Mouse (Mus musculus) hindbrain, embryonic 14.5 days (tissue): ENCODE data around the gene Ankrd2. TPM values are rescaled to one million over a fixed set of nuclear protein-coding genes. Genes with fewer than 3 reads are reported as not detected.
"Not testable (repeated sequence)": the region's sequence is repeated elsewhere in the genome, so short reads cannot be mapped to it uniquely, and the experiment has no call there.

ENCODE experiments used
- ATAC-seq: fragments of 200-750 bp; cut with Nextera tagmentation; 2 replicates; pipeline ENCODE4 v1.8.0; 2017; ENCODE audit warnings: moderate number of reproducible peaks, mild to moderate bottlenecking, moderate TSS enrichment, moderate library complexity; ENCODE audit not compliant: low FRiP score
- DNase-seq: peaks from one replicate; pipeline ENCODE4 v3.0.0-alpha.2; 2015; ENCODE audit warnings: low spot score
- H3K27ac ChIP-seq: fragments of 300-500 bp; sonication (generic); 2 replicates; pipeline ENCODE4 v1.5.1; 2014; ENCODE audit warnings: mild to moderate bottlenecking, moderate library complexity
- H3K27me3 ChIP-seq: fragments of 300-500 bp; sonication (generic); 2 replicates; pipeline ENCODE4 v1.6.1; 2014; ENCODE audit warnings: mild to moderate bottlenecking, low read length, mixed read lengths; ENCODE audit not compliant: control insufficient read depth, insufficient read depth
- H3K36me3 ChIP-seq: fragments of 300-500 bp; sonication (generic); replicated peaks from 2 replicates; pipeline ENCODE4 v1.6.1; 2014; ENCODE audit not compliant: control insufficient read depth, insufficient read depth
- H3K4me1 ChIP-seq: fragments of 300-500 bp; sonication (generic); replicated peaks from 2 replicates; pipeline ENCODE4 v1.6.1; 2014; ENCODE audit warnings: antibody characterized with exemption, low read length, mixed read lengths; ENCODE audit not compliant: control insufficient read depth, insufficient read depth
- H3K4me2 ChIP-seq: fragments of 300-500 bp; sonication (generic); replicated peaks from 2 replicates; pipeline ENCODE4 v1.6.1; 2014; ENCODE audit warnings: mild to moderate bottlenecking, moderate library complexity
- H3K4me3 ChIP-seq: fragments of 300-500 bp; sonication (generic); replicated peaks from 2 replicates; pipeline ENCODE4 v1.5.1; 2014; ENCODE audit warnings: mild to moderate bottlenecking, low read length
- H3K9ac ChIP-seq: fragments of 300-500 bp; sonication (generic); 2 replicates; pipeline ENCODE4 v1.6.1; 2014
- H3K9me3 ChIP-seq: fragments of 300-500 bp; sonication (generic); 2 replicates; pipeline ENCODE4 v1.6.1; 2016; ENCODE audit warnings: low read length; ENCODE audit not compliant: control insufficient read depth
- WGBS: fragments of 180-500 bp; shearing (Covaris S2); extraction: QIAGEN DNeasy Blood & Tissue Kit; methylation state at CpG from one replicate; pipeline ENCODE4 v1.1.7; 2014; 5-methylcytosine and 5-hydroxymethylcytosine counted together
- polyA plus RNA-seq: library from polyadenylated mRNA; unstranded; fragments of >200 nt; fragmentation: Nextera tagmentation; extraction: Ambion mirVana; gene quantifications from 2 replicates; pipeline ENCODE4 v1.2.1, GENCODE M21; 2014

Gene Ankrd2
- polyA plus RNA-seq, 1 experiment from 2014 or later = 1.2 TPM

- DNase-seq = no peak
- 98% methylated on average over 12 of the region's 12 CpGs for WGBS
- no peak overlapping the region for H3K27ac ChIP-seq
- H3K36me3 ChIP-seq = peaks cover 42% of the 10 kb centered on the region
- no peak overlapping the region for H3K9ac ChIP-seq
- H3K4me1 ChIP-seq = no peaks in the 10 kb centered on the region
- no peak for ATAC-seq
- no peaks in the 10 kb centered on the region for H3K27me3 ChIP-seq
- no peak overlapping the region for H3K4me3 ChIP-seq
- no peak overlapping the region for H3K4me2 ChIP-seq
- no peaks in the 10 kb centered on the region for H3K9me3 ChIP-seq
These were observed 43.2 kb downstream of the Ankrd2 start for GRCm38 (mm10) chr19:42079006-42079405.

DNA sequence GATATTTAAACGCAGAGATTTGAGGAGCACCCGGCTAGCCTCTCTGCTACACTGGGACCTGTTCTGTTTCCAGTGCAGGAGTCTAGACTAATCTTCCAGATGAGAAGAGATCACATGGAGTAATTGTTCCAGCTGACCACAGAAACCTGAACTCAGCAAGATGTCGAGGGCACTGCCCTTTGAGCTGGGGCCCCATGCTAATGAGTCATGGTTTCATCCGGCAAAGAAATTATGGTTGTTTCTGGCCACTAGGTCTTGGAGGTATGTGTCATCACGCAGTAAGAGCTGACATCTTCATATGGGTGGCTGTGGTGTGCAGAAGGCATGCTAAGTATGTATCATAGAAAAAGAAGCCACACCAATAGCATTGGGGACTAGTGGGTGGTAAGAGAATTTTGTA lies 44.1 kb downstream of the Ankrd2 start:
- Histone ChIP-seq H3K9me3 (no peaks in the 10 kb centered on the region), H3K9ac (no peak overlapping the region), H3K27me3 (no peaks in the 10 kb centered on the region), H3K36me3 (peaks cover 32% of the 10 kb centered on the region), H3K4me2 (no peak overlapping the region), H3K4me3 (no peak overlapping the region), H3K4me1 (no peaks in the 10 kb centered on the region), H3K27ac (no peak overlapping the region)
- 84% methylated on average over 5 of the region's 5 CpGs for WGBS
- no peak for ATAC-seq
- DNase-seq = no peak

- no peak overlapping the region for H3K4me2 ChIP-seq
- WGBS = 83% methylated on average over 11 of the region's 11 CpGs
These were observed 44.7 kb downstream of the Ankrd2 start for GRCm38 (mm10) chr19:42080469-42080868.

DNA sequence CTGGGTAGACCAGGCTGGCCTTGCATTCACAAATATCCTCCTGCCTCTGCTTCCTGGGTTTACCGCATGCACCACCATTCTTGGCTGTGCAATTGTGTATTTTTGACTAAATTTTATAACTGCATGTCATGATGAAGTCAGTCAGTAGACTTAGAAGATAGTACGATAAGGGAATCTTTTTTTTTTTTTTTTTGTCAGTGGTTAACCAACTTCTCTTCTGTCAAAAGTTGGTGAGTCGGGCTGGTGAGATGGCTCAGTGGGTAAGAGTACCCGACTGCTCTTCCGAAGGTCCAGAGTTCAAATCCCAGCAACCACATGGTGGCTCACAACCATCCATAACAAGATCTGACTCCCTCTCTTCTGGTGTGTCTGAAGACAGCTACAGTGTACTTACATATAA lies 45.8 kb downstream of the Ankrd2 start:
- 97% methylated on average over 5 of the region's 5 CpGs for WGBS

More at GRCm38 (mm10) chr19:42080469-42080868, 44.7 kb downstream of the Ankrd2 start:
- H3K27me3 ChIP-seq = no peaks in the 10 kb centered on the region
- H3K4me3 ChIP-seq = no peak overlapping the region
- no peak for ATAC-seq
- no peak for DNase-seq
- no peak overlapping the region for H3K27ac ChIP-seq
- H3K9me3 ChIP-seq = no peaks in the 10 kb centered on the region
- H3K36me3 ChIP-seq = peaks cover 27% of the 10 kb centered on the region
- H3K4me1 ChIP-seq = 0 out of 2 replicates have a peak, but pooled peaks cover 2% of the 10 kb centered on the region
- H3K9ac ChIP-seq = no peak overlapping the region; the same call in 1 of the 2 replicates

GRCm38 (mm10) chr19:42085690-42086089 lies 49.9 kb downstream of the Ankrd2 start:
- H3K9me3 ChIP-seq = no peaks in the 10 kb centered on the region
- peaks cover 17% of the 10 kb centered on the region for H3K4me1 ChIP-seq
- H3K9ac ChIP-seq = peak overlapping the region; percentile 85
- H3K4me2 ChIP-seq = peak overlapping the region; percentile 81
- H3K27me3 ChIP-seq = no peaks in the 10 kb centered on the region
- 7% methylated on average over 10 of the region's 10 CpGs for WGBS
- DNase-seq (no peak), ATAC-seq (no peak)
- H3K36me3 ChIP-seq = no peaks in the 10 kb centered on the region
- peak overlapping the region; percentile 78 for H3K27ac ChIP-seq
- H3K4me3 ChIP-seq = peak overlapping the region; percentile 84

More for the DNA sequence above, 45.8 kb downstream of the Ankrd2 start:
- not testable (repeated sequence) for DNase-seq, H3K4me1 ChIP-seq, H3K9ac ChIP-seq, H3K4me2 ChIP-seq, H3K4me3 ChIP-seq, H3K9me3 ChIP-seq, H3K27ac ChIP-seq, H3K27me3 ChIP-seq, ATAC-seq
- peaks cover 16% of the 10 kb centered on the region for H3K36me3 ChIP-seq

GRCm38 (mm10) chr19:42086166-42086565 lies 50.4 kb downstream of the Ankrd2 start, which contains the start of gene Morn4:
Gene Morn4, minus strand, starts transcription at chr19:42086357.
- Histone ChIP-seq H3K4me3 (peak within 1 kb of the TSS; percentile 84), H3K9me3 (no peaks in the 10 kb centered on the region), H3K4me2 (peak within 1 kb of the TSS; percentile 81), H3K36me3 (no peaks in the 10 kb centered on the region), H3K9ac (peak within 1 kb of the TSS; percentile 85), H3K4me1 (peaks cover 19% of the 10 kb centered on the region), H3K27me3 (no peaks in the 10 kb centered on the region), H3K27ac (peak within 1 kb of the TSS; percentile 78)
- WGBS = under 1% methylated on average over 21 of the region's 21 CpGs
- DNase-seq (peak; percentile 93), ATAC-seq (peak; percentile 85)

- Histone ChIP-seq H3K27ac (peak overlapping the region; percentile 82), H3K27me3 (no peaks in the 10 kb centered on the region), H3K4me1 (peaks cover 29% of the 10 kb centered on the region), H3K4me2 (peak overlapping the region; percentile 93), H3K36me3 (0 out of 2 replicates have a peak, but pooled peaks cover 6% of the 10 kb centered on the region), H3K9me3 (no peaks in the 10 kb centered on the region), H3K9ac (peak overlapping the region; percentile 55; the same call in 1 of the 2 replicates), H3K4me3 (peak overlapping the region; percentile 95)
- DNase-seq (peak; percentile 38), ATAC-seq (no peak)
- WGBS = 22% methylated on average over 14 of the region's 14 CpGs
These were observed 53.4 kb downstream of the Ankrd2 start for GRCm38 (mm10) chr19:42089103-42089747.

GRCm38 (mm10) chr19:42089748-42090595 lies 54.2 kb downstream of the Ankrd2 start, which contains the start of gene Pi4k2a:
Gene Pi4k2a, plus strand, starts transcription at chr19:42090470.
- 1% methylated on average over 55 of the region's 55 CpGs for WGBS
- H3K4me3 ChIP-seq = peak within 1 kb of the TSS; percentile 95
- no peaks in the 10 kb centered on the region for H3K9me3 ChIP-seq
- H3K27ac ChIP-seq = peak within 1 kb of the TSS; percentile 87
- H3K4me2 ChIP-seq = peak within 1 kb of the TSS; percentile 93
- peaks cover 11% of the 10 kb centered on the region; the same call in 1 of the 2 replicates for H3K36me3 ChIP-seq
- H3K27me3 ChIP-seq = no peaks in the 10 kb centered on the region
- peaks cover 29% of the 10 kb centered on the region for H3K4me1 ChIP-seq
- peak within 1 kb of the TSS; percentile 87 for H3K9ac ChIP-seq
- DNase-seq = peak; percentile 98
- peak; percentile 98 for ATAC-seq

GRCm38 (mm10) chr19:42090637-42091141 lies 54.9 kb downstream of the Ankrd2 start:
- Histone ChIP-seq H3K27me3 (no peaks in the 10 kb centered on the region), H3K27ac (peak overlapping the region; percentile 87)
- DNase-seq = peak; percentile 29

More at GRCm38 (mm10) chr19:42090637-42091141, 54.9 kb downstream of the Ankrd2 start:
- Histone ChIP-seq H3K9ac (peak overlapping the region; percentile 87), H3K4me1 (peaks cover 26% of the 10 kb centered on the region), H3K4me2 (peak overlapping the region; percentile 93), H3K9me3 (no peaks in the 10 kb centered on the region), H3K4me3 (peak overlapping the region; percentile 95), H3K36me3 (peaks cover 11% of the 10 kb centered on the region)
- ATAC-seq = peak; percentile 64
- WGBS = under 1% methylated on average over 52 of the region's 52 CpGs
